Mouse (Mus musculus) layer of hippocampus, adult 6 months (tissue): Measurements from ENCODE around the gene Aph1b. TPM values are rescaled to one million over a fixed set of nuclear protein-coding genes. Genes with fewer than 3 reads are reported as not detected.

ENCODE experiments used
- long read RNA-seq, 2 experiments: library from polyadenylated mRNA; unstranded; transcript quantifications; one replicate each; pipeline ENCODE4 v2.0.0; 2019 to 2020
- polyA plus RNA-seq: library from polyadenylated mRNA; unstranded; fragments of <200 nt; fragmentation: Nextera tagmentation; gene quantifications from 2 replicates; pipeline ENCODE4 v1.2.3, GENCODE M21; 2021

Gene Aph1b
- polyA plus RNA-seq, result 9.0 and 12.8 TPM in 2 replicates
- long read RNA-seq, experiment 1, full-length matches to known transcripts, result 15 of 25 reads
- long read RNA-seq, experiment 1, partial matches to known transcripts, result 1 of 25 reads
- long read RNA-seq, experiment 1, other reads (novel, unspliced or antisense), result 9 of 25 reads
- long read RNA-seq, experiment 2, full-length matches to known transcripts, result 93 of 102 reads
- long read RNA-seq, experiment 2, partial matches to known transcripts, result 4 of 102 reads
- long read RNA-seq, experiment 2, other reads (novel, unspliced or antisense), result 5 of 102 reads

DNA sequence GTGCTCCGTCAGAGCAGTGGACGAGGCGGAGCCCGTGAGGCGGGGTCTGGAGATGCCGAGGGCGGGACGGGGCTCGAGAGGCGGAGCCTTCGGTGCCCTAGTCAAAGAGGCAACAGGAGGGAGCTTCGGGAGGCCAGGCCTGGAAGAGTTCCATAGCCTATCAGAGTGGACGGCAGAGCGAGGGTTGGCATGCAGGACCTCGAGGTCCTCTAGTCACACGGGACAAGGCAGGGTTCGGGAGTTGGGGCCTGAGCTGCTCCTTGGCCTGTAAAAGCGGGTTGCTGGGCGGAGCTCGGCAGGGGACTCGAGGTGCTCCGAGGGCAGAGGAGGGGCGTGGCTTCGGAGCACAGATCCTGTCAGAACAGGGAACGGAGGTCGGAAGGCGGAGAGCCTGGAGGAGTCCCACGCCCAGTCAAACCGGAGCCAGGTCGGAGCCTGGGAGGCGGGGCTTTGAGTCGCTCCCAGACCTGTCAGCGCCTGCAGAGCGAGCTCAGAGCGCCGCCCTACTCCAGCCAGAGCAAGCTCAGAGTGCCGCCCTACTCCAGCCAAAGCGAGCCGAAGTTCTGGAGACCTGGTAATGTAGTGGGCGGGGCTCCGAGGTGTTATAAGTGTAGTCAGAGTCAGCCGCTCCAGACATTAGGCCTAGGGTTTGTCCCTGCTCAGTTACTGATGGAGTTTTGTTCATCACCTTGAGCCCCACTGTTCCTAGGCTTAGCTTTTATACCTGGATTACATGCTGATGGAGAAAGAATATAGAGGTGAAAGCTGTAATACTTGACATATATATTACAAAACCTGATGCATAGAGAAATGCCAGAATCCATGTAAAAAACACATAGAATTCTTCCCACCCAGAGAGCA is at the start of gene Aph1b:
Gene Aph1b, minus strand, starts transcription at position 27 of the 861 bp plus-strand sequence.

DNA sequence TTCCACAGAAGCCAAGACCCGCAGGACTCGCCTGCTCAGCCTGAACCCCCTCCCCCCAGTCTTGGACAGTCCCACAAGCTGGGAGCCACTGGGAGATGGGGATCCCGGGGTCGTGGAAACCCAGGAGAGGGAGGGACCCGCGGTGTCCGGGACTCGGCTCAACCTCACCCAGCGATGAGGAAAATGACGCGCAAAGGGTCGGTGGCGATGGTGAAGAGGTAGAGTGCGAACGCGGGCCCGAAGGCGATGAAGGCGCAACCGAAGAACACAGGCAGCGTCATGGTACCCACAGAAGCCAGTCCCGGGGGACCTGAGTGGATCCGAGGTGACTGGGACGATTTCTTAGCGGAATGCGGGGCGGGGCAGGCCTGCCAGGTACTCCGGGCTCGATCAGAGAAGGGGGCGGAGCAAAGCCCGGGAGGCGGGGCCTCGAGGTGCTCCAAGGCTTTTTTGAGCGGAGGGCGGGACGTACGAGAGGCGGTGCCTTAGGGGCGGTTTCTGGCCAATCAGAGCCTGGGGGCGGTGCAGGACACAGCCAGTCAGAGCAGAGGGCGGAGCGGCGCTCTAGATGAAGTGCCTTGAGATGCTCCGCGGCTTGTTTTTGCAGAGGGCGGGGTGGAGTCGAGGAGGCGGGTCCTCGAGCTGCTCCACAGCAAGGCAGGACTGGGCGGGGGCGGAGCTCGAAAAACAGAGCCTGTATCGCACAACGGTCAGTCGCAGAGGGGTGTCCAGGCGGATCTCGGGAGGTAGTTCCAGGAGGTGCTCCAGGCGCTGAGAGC is 39.2 kb upstream of the Aph1b start, which contains the start of gene Aph1c:
Gene Aph1c, minus strand, starts transcription at position 409 of the 779 bp plus-strand sequence.

DNA sequence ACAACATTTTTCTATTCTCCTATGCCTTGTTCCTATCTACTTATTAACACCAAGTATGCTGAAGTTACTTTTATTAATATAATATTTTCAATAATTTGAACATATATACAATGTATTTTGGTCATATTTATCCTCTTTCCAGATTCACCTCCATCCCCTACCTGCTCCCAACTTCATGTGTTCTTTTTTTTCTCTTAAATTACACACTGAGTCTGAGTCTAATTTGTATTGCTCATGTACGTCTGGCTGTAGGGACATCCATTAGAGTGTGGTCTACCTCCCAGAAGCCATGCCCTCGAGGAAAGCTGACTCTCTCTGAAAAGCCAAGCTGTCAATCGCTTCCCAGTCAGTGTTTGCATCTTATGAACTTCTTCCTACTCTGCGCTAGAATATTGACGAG is 1.4 kb upstream of the Aph1b start, which contains the start of gene Gm10647:
Gene Gm10647, plus strand, starts transcription at position 301 of the 400 bp plus-strand sequence.

Other genes with a start within 250 kb of the Aph1b start
- 22.8 and 24.7 TPM in 2 replicates for gene Usp3, start 202.3 kb downstream of the Aph1b start, polyA plus RNA-seq
- 27.8 and 69.7 TPM in 2 replicates for gene Car12, start 81.8 kb downstream of the Aph1b start, polyA plus RNA-seq
- 0.10 TPM in 1 of 2 replicates, not detected in the other for gene Gm10647, start 1.5 kb upstream of the Aph1b start, polyA plus RNA-seq
- 8.9 and 13.9 TPM in 2 replicates for gene Aph1c, start 39.2 kb upstream of the Aph1b start, polyA plus RNA-seq
- gene Rab8b, start 124.2 kb upstream of the Aph1b start, polyA plus RNA-seq, result 8.2 and 11.1 TPM in 2 replicates
- gene Rps27l, start 150.6 kb upstream of the Aph1b start, polyA plus RNA-seq, result 128 and 171 TPM in 2 replicates
- gene Lactb, start 180.0 kb upstream of the Aph1b start, polyA plus RNA-seq, result 2.9 and 3.4 TPM in 2 replicates